Mouse (Mus musculus) embryo, embryonic 9.5 days (tissue): ENCODE measurements around the gene Cep170b.

Experiments
- DNase-seq: peaks from one replicate; pipeline ENCODE4 v3.0.0-alpha.2; 2017; ENCODE audit errors: extremely low spot score

Cep170b gene

DNA sequence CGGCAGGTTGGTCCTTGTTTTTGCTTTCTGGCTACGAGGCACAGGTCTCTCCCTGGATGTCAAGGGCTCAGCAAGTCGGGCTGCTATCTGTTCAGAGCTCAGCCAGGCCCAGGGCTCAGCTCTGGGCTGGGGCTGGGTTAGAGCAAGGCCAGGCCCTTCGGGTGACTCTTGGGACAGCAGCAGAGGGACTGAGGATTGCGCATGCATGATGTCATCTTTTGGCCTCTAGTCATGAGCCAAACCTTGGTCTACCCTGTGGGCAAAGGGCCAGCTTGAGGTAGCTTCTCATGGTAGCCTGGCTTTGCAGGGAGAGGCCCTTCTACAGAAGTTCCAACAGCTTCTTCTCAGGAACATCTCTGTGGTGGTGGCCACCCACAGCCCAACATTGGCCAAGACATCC lies 43.9 kb downstream of the Cep170b start:
- no peak for DNase-seq

DNA sequence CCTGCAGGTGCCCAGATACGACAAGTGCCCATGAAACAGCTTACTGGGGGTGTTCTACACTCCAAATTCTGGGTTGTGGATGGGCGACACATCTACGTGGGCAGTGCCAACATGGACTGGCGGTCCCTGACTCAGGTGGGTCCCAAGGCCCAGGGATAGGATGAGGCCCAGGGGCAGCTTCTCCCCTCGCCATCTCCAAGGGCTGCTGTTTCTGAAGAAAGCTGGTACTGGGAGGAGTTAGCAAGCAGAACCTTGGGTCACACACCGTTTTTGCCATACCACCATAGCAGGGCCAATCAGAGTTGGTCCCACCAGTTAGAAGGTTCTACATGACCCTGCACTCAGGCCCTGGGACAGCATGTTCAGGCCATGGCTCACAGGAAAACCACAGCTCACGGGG lies 44.7 kb downstream of the Cep170b start:
- DNase-seq, result no peak

DNA sequence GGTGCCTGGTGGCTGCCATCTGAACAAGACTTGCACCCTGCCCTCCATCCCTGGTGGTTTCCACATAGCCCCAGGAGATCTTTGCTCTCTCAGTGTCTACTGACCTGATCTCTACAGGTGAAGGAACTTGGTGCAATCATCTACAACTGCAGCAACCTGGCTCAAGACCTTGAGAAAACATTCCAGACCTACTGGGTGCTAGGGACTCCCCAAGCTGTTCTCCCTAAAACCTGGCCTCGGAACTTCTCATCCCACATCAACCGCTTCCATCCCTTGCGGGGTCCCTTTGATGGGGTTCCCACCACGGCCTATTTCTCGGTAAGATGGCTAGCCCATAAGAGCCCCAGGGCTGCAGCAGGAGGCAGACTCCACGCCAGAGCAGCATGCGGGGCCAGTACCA lies 46.3 kb downstream of the Cep170b start:
- no peak for DNase-seq

DNA sequence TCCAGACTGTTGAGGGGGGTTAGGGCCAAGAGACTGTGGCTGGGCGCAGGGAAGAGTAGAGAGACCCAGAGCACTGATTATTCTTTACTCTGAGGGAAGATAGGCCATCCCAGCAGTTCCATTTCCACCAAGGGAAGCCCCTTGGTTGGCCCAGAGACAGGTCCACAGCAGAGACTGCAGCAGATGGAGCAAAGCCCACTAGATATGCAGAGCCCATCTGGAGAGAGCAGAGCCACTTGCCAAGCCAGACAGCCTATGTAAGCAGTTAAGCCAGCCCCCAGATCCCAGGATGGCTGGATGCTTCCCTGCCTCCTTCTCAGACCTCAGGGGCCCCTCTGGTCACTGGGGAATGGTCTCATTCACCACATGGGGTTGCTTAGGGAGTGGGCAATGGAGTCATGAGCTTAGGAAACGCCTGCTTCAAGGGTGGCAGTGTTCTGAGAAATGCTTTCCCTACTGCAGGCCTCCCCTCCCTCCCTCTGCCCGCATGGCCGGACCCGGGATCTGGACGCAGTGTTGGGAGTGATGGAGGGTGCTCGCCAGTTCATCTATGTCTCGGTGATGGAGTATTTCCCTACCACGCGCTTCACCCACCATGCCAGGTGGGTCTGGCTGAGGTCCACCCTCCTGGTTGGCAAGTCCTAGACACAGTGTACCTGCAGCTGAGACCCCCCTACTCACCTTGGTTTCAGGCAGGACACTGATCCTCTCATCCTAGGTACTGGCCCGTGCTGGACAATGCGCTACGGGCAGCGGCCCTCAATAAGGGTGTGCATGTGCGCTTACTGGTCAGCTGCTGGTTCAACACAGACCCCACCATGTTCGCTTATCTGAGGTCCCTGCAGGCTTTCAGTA lies 47.0 kb downstream of the Cep170b start:
- no peak for DNase-seq

DNA sequence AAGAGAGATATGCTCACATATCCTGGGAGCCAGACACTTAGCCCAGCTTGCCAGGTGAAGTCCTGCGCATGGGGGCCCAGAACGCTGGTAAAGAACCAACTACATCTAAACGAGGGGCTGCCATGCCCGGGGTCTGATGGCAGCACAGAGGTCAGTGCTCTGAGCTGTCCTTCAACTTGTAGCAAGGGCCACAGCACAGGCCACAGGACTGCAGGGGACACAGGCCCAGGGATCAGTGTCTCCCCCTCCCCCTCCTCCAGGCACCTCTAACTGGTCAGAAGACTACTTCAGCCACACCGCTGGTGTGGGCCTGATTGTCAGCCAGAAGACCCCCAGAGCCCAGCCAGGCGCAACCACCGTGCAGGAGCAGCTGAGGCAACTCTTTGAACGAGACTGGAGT lies 47.9 kb downstream of the Cep170b start:
- DNase-seq, result no peak

DNA sequence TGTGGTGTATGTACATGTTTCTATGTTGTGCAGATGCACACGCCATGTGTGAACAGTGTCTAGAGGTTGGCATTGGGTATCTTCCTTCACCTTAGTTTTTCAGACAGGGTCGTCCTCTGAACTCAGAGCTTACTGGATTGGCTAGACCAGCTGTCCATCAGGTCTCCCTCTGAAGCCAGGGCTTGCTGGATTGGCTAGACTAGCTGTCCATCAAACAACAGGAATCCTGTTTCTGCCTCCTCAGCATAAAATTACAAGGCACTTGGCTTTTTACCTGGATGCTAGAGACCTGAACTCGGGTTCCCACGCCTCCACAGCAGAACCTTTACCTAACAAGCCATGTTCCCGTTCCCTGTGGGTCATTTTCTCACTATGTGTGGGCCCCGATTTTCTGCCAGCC lies 48.8 kb downstream of the Cep170b start:
- DNase-seq, result no peak

DNA sequence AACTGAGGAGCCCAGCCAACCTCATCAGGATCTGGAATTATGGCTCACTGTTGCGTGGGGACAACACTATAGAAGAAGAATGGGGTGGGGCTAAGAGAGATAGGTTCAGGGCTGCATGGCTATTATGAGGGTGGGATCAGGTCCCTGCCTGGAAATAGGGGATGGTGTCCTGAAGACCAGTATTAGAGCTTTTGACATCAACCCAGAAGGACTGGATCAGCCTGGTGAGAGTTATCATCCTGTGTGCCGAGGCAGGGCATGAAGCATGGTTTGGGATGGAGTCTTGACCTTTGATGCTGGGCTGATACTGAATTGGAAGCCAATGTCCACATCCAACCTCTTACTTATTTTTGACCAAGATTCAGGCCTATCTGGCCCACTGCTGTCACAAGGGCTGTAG lies 49.5 kb downstream of the Cep170b start:
- DNase-seq, result no peak

DNA sequence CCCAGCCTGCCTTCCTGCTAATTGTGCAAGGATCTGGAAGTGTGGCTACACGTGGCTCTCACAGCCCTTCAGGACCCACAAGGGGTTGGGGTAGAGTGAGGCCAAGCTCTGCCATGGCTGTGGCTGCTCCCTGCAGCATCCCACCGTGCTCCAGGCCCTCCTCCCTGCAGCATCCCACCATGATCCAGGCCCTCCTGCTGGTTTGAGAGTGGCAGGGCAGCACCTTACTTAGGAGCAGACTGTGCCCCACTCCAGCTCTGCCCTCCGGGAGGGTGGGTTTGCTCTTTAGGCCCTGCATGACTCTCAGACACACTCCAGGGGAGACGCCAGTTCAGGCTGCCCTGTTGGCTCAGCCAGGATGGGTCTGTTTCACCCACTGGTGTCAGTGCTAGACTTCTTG lies 50.1 kb downstream of the Cep170b start:
- DNase-seq, result no peak

DNA sequence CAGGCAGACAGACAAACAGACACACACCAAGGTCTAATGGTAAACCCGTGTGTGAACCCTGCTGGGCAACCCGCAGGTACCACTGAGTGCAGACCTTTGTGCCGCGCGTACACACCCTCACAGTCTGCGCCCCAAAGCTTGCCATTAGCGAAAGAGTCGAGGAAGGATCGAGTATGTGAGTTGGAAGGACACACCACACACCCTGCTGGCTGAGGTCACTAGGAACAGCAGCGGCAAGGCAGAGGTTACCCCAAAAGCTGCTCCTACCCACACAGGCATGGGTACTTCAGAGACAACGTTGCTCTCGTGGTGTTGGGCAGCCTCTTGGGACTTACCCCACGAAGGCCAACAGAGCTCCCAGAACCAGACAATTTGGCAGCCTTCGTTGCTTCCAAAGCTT lies 52.1 kb downstream of the Cep170b start:
- DNase-seq, result no peak

DNA sequence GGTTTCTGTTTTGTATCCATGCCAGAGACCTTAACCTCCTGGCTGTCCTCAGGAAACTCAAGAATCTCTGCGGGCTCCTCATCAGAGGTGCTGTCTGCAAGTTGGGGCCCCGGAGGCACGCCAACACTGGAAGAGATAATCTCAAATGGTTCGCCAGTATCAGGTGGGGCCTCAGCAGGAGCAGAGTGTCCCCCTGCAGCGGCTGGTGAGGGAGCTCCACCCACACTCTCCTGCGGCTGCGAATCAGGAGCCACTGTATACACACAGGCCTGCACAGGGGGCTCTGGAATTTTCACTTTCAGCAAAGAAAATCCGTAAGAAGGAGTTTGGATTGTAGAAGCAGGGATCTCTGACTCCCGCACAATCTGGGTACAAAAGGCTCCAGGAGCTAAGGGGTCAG lies 53.1 kb downstream of the Cep170b start:
- DNase-seq, result no peak

DNA sequence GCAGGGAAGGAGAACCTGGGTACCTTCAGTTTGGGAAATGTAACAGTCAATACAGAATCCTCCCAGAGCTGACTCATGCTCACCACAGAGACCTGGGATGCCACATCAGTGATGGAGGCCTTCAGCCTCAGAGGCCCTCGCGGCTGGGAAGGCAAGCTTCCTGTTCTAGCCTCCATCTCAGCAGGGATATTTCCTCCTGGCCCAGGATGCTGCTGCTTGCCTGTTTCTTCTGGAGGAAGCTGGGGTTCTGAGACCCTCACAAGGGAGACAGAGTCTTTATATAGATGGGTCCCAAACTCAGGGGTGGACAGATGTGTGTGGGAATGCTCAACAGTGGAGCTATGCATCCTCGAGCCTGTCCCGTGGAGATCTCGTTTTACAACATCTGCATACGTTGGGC lies 53.8 kb downstream of the Cep170b start:
- DNase-seq, result no peak

DNA sequence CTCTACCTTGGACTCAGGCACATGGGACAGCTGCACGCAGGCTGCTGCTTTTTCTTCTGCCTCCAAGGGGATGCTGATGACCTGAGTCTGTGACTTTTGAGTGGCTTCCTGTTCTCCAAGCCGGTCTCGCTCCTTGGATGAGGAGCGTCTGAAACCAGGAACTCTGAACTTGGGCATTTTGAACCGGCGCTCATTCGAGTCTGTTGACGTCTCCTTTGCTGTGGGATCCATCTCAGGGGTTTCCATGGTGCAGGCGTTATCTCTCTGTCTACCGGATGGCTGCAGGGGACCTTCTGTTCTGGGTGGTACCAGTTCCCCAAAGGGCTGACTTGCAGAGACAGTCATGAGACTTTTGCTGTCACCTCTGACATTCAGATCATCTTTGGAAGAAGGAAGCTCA lies 54.2 kb downstream of the Cep170b start:
- no peak for DNase-seq

DNA sequence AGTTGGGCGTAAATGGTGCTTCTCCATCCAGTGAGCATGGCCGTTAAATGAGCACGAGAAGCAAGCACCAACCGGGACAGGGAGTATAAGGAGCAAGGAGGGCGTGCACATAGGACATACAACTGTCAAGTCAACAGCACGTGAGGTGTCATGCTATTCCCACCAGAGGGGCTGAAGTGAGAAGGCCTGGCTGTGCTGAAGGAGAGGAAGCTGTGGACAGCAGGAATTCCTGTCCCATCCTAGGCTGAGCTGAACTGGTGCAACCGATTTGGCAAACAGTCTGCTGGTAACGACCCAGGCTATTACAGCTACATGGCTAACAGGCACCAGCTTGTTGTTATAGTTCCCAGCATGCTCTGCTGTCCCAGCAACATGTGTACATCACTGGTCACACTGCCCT lies 70.8 kb downstream of the Cep170b start:
- DNase-seq, result no peak

DNA sequence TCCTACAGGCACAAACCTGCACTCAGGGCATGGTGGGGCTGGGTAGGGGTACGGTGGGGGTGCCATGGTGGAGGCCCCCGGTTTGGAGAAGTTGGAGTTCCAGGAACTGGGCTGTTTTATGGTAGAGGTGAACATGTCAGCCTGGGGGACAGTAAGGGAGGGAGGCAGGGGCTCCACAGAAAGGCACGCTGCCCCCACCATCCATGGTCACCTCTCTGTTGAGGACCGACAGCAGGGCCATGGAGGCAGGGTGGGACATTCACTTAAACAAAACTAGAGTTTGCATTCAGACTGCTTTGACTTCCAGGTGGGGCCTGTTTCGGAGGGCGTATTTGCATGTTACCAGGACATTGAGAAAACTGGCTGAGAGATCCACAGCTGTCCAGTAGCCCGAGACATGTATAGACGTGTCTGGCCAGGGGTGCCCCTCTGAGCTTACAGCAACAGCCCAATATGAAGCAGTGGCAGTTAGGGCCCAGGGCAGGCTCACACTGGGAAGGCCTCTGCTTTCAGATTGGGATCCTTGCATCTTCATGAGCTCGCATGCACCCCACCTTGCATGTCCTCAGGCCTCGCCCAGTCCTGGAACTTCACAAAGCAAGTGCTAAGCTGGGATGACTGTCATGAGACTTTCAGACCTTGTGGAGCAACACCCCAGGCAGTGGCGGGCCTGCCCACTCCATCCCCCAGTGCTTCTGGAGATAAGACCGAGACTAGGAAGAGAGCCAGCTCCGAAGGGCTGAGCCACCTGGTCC lies 73.5 kb downstream of the Cep170b start:
- DNase-seq, result no peak

DNA sequence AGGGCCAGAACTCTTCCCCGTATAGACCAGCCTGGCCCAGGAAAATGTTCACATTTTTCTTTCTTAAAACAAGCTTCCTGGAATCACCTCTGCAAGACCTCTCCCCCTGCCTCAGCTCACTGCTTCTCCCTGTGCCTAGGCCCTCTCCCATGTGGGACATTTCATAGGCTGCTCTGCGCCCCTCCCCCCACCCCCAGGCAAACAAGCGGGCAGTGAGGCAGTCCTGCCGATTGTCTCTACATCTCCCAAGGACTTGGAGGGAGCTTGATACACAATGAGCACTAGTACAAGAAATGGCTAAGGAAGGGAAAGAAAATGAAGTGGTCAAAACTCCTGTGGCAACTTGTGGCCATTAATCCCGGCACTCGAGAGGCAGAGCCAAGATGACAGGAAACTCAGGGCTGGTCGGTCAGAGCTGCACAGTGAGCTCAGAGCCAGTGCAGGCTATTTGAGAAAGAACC lies 74.1 kb downstream of the Cep170b start:
- DNase-seq, result no peak

DNA sequence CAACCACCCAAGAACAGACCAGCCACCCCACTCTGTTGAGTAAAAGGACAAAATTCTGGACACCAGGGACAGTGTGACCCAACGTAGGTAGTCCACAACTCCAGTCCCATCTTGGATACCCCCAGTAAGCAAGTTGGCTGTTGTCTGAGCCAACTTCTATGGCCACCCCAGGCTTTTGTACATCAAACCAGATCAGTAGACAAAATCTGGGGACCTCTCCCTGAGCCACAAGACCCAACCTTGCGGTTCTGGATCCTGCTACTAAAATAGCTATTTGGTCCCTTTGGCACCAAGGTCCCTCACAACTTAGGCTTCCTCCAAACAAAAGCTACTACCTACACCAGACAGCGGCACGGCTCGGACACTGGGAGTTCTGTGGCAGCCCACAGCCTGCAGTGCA lies 74.7 kb downstream of the Cep170b start:
- no peak for DNase-seq

DNA sequence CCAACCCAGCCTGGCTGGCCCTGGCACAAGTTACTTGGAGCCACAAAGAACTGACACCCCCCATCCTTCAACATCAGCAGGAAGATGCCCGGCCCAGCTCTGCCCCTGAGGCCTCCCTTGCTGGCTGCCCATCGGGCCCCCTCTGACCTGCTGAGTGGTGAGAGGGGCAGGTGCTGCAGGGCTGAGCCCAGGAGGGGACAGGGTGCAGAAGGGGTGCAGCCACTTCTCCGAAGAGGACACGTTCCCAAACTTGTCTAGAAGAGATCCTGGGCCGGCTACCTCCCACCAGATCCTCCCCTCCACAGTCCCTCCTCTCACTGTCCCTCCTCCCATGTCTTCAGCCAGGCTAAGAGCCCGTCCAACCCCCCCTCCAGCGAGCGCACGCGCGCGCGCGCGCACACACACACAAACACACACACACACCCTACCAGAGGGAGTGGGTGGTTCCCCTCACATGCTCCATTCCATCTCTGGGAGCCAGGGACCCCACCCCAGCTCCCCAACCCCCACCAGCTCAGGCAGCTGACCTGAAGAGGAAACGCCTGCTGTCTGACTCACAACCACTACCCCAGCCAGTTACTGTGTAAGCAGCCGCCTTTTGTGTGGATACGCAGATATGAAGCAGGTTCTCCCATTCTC lies 75.3 kb downstream of the Cep170b start:
- DNase-seq, result no peak
